Mouse (Mus musculus): ENCODE results near the gene Kcnc1. TPM values are rescaled to one million over a fixed set of nuclear protein-coding genes. Genes with fewer than 3 reads are reported as not detected.

The Kcnc1 gene
- polyA plus RNA-seq (2016; fragmentation: Nextera tagmentation; extraction: Ambion mirVana) = 7.3 and 9.7 TPM in 2 replicates

DNA sequence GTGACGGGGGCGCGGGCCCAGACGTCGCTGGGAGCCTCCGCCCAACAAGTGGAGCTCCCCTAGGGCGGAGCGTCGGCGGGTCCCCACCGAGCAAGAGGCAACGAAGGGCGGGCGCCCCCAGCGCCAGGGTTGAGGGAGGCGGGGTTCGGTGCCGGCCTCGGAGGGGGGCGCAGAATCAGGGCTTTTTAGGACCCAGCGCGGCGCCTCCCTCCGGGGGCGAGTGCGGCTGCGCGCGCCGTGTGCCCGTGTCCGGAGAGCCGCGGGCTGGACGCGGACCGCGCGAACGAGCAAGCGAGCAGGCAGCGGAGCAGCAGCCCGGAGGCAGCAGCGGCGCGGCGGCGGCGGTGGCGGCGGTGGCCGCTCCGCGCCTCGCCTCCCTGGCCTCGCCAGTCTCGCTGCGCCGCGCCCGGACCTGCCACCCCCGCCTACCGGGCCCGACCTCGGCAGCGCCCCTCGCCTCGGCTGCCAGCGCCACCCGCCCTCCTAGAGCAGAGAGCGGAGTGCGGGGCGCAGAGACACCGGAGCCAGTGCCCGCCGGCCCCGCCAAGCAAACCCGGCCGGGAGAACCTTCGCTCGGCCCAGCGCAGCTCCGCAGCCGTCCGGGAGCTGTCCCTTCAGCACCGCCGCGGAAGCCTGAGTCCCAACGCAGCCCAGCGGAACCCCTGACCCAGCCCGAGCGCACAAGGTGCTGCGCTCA is at the start of gene Kcnc1:
TSS of gene Kcnc1 (plus strand) at position 267 of the 697 bp plus-strand sequence.
- Histone ChIP-seq H3K27ac (peak within 1 kb of the TSS; percentile 42; the same call in 1 of the 2 replicates), H3K9ac (peak within 1 kb of the TSS; percentile 84), H3K4me1 (peaks cover 44% of the 10 kb centered on the region), H3K4me3 (peak within 1 kb of the TSS; percentile 68), H3K4me2 (replicated peaks) (peak within 1 kb of the TSS; percentile 77), H3K27me3 (replicated peaks) (peaks cover 67% of the 10 kb centered on the region), H3K9me3 (no peaks in the 10 kb centered on the region), H3K36me3 (no peaks in the 10 kb centered on the region)
- peak; percentile 57 for ATAC-seq (ENCODE audit: low FRiP score, low read depth)
- WGBS = 1% methylated on average over 72 of the region's 93 CpGs

GRCm38 (mm10) chr7:46347692-46348091 is 48.6 kb upstream of the Kcnc1 start:
- Histone ChIP-seq H3K4me3 (no peak overlapping the region), H3K4me2 (replicated peaks) (no peak overlapping the region), H3K27ac (no peak overlapping the region), H3K9me3 (no peaks in the 10 kb centered on the region), H3K9ac (no peak overlapping the region), H3K27me3 (replicated peaks) (peaks cover 37% of the 10 kb centered on the region), H3K4me1 (peaks cover 3% of the 10 kb centered on the region; the same call in 1 of the 2 replicates), H3K36me3 (no peaks in the 10 kb centered on the region)
- WGBS = 70% methylated on average over 4 of the region's 4 CpGs
- ATAC-seq (ENCODE audit: low FRiP score, low read depth) = no peak

DNA sequence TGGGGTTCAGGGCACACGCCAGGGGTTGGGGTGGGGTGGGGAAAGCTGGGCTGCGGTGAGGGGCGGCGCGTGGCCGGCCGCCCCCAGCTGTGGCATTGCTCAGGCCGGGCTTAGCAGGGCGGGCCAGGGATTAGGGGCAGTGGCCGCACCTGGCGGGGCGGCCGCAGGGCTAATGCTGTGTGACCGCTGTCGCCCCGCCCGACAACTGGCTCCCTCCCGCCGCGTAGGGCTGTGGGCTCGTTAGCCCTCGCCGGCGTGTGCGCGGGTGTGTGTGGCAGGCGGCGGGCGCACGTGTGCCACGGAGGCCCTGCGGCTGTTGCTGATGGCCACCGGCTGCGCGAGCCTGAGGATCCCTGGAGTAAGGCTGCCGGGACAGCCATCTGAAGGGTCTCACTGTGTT is 47.5 kb upstream of the Kcnc1 start:
- peak overlapping the region; percentile 9; the same call in 1 of the 2 replicates for H3K4me3 ChIP-seq
- no peak overlapping the region for H3K27ac ChIP-seq
- ATAC-seq (ENCODE audit: low FRiP score, low read depth) = no peak
- no peaks in the 10 kb centered on the region for H3K36me3 ChIP-seq
- peaks cover 3% of the 10 kb centered on the region; the same call in 1 of the 2 replicates for H3K4me1 ChIP-seq
- WGBS = under 1% methylated on average over 36 of the region's 36 CpGs
- H3K9me3 ChIP-seq = no peaks in the 10 kb centered on the region
- peaks cover 37% of the 10 kb centered on the region for H3K27me3 ChIP-seq (replicated peaks)
- no peak overlapping the region for H3K9ac ChIP-seq
- peak overlapping the region; percentile 49 for H3K4me2 ChIP-seq (replicated peaks)

DNA sequence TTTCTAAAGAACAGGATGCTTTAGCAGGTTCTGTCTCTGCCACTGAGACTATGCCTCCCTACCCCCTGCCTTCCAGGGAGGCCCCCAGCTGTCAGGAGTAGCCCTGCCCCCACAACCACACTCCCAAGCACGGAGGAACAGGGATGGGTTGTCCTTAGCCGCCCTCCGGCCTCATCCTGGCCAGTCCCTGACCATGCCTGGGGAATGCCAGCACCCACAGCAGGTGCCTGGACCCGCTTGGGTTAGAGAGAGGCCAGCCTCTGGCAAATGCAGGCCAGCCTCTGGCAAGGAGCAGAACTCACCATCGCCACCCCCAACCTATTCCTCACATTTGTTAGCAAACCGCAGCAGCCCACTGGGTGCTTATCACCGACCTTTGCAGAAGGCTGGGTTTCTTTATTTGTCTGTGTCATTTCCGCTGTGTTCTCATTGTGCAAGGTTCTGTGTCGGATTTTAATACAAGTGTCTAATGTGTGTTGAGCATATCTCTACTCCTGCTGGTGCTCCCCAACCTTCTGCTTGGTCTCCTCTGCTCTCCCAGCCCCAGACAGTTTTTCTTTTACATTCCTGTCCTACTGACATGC is 46.1 kb upstream of the Kcnc1 start:
- H3K4me3 ChIP-seq = no peak overlapping the region
- no peak for ATAC-seq (ENCODE audit: low FRiP score, low read depth)

GRCm38 (mm10) chr7:46352748-46353147 is 43.5 kb upstream of the Kcnc1 start:
- no peaks in the 10 kb centered on the region for H3K9me3 ChIP-seq
- H3K4me1 ChIP-seq = peaks cover 3% of the 10 kb centered on the region; the same call in 1 of the 2 replicates
- H3K9ac ChIP-seq = no peak overlapping the region
- no peak overlapping the region for H3K4me3 ChIP-seq
- peaks cover 27% of the 10 kb centered on the region for H3K27me3 ChIP-seq (replicated peaks)
- no peak overlapping the region for H3K27ac ChIP-seq
- no peak for ATAC-seq (ENCODE audit: low FRiP score, low read depth)
- no peaks in the 10 kb centered on the region for H3K36me3 ChIP-seq
- H3K4me2 ChIP-seq (replicated peaks) = no peak overlapping the region
- WGBS = 65% methylated on average over 2 of the region's 2 CpGs

More for the DNA sequence above, 46.1 kb upstream of the Kcnc1 start:
- Histone ChIP-seq H3K4me2 (replicated peaks) (no peak overlapping the region), H3K9ac (no peak overlapping the region), H3K27ac (no peak overlapping the region), H3K9me3 (no peaks in the 10 kb centered on the region), H3K4me1 (peaks cover 3% of the 10 kb centered on the region; the same call in 1 of the 2 replicates), H3K27me3 (replicated peaks) (peaks cover 37% of the 10 kb centered on the region), H3K36me3 (no peaks in the 10 kb centered on the region)
- WGBS = 64% methylated on average over 9 of the region's 9 CpGs

DNA sequence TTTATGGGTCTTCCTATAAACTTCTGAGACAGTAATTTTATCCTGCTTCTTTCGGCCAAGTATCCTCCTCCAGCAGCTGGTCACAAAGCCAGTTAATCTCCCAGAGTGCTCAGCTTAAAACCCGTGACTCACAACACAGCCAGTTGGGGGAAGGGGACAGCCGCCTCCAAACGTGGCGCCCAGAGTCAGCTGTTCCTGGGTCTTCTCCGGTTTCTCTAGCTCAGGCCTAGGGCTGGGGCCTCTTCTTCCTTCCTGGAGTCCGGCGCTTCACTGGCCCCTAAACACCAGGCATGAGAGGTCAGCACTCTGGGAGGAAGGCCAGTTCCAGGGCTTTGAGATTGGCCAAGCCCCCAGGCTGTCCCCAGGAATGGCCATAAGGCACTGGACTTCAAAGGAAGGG is 43.1 kb upstream of the Kcnc1 start:
- H3K4me2 ChIP-seq (replicated peaks) = no peak overlapping the region
- no peaks in the 10 kb centered on the region for H3K36me3 ChIP-seq
- H3K27ac ChIP-seq = no peak overlapping the region
- H3K27me3 ChIP-seq (replicated peaks) = peaks cover 23% of the 10 kb centered on the region
- H3K4me1 ChIP-seq = peaks cover 3% of the 10 kb centered on the region; the same call in 1 of the 2 replicates
- WGBS = 64% methylated on average over 8 of the region's 8 CpGs
- H3K9ac ChIP-seq = no peak overlapping the region
- no peaks in the 10 kb centered on the region for H3K9me3 ChIP-seq
- no peak for ATAC-seq (ENCODE audit: low FRiP score, low read depth)
- no peak overlapping the region for H3K4me3 ChIP-seq

DNA sequence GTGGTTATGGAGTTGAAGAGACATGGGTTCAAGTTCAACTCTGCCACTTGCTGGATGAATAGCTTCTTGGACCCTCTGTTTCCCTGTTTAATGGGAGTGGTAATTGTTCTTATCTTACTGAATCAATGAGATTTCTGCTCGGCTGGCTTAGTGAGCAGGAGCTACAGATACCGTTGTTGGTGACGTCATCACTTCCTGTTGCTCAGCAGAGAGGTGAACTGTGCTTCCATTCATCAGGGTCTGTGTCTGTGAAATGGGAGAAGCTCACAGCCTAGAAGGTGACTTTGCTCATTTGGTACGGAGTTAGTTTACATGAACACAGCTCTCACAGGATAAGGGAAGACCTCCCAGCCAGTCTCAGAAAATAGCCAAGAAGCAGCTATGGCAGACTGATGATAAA is 42.4 kb upstream of the Kcnc1 start:
- Histone ChIP-seq H3K36me3 (no peaks in the 10 kb centered on the region), H3K4me3 (no peak overlapping the region), H3K4me1 (peaks cover under 1% of the 10 kb centered on the region; the same call in 1 of the 2 replicates), H3K4me2 (replicated peaks) (no peak overlapping the region), H3K27ac (no peak overlapping the region), H3K27me3 (replicated peaks) (peaks cover 16% of the 10 kb centered on the region), H3K9ac (no peak overlapping the region), H3K9me3 (no peaks in the 10 kb centered on the region)
- 76% methylated on average over 4 of the region's 4 CpGs for WGBS
- no peak for ATAC-seq (ENCODE audit: low FRiP score, low read depth)

- Histone ChIP-seq H3K4me2 (replicated peaks) (no peak overlapping the region), H3K9ac (no peak overlapping the region), H3K4me3 (no peak overlapping the region), H3K4me1 (no peaks in the 10 kb centered on the region), H3K36me3 (no peaks in the 10 kb centered on the region), H3K27me3 (replicated peaks) (no peaks in the 10 kb centered on the region), H3K27ac (no peak overlapping the region), H3K9me3 (no peaks in the 10 kb centered on the region)
- ATAC-seq (ENCODE audit: low FRiP score, low read depth) = no peak
Measured at GRCm38 (mm10) chr7:46361776-46362175, 34.5 kb upstream of the Kcnc1 start.

DNA sequence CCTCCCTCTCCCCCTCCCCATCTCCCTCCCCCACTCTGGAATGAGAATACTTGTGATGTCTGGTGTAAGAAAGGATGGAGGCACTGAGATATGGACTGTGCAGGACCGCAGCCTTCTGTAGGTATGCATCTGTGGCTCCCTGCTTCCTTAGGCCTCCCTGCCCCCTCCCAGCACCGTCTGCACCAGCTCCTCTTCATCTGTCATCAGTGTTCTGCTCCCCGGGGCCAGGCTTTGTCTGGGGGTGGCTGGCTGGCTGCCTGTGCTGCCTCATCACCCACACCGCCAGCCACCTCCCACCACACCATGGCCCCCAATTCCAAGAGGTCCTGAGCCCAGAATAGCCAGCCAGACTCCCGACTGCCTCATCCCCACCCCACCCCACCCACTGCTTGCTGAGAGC is 32.1 kb upstream of the Kcnc1 start:
- no peak overlapping the region for H3K9ac ChIP-seq
- no peaks in the 10 kb centered on the region for H3K36me3 ChIP-seq
- no peaks in the 10 kb centered on the region for H3K4me1 ChIP-seq
- no peak overlapping the region for H3K4me3 ChIP-seq
- no peak overlapping the region for H3K27ac ChIP-seq
- no peaks in the 10 kb centered on the region for H3K27me3 ChIP-seq (replicated peaks)
- ATAC-seq (ENCODE audit: low FRiP score, low read depth) = no peak
- no peak overlapping the region for H3K4me2 ChIP-seq (replicated peaks)
- WGBS = 55% methylated on average over 5 of the region's 5 CpGs
- H3K9me3 ChIP-seq = no peaks in the 10 kb centered on the region

- Histone ChIP-seq H3K4me2 (replicated peaks) (no peak overlapping the region), H3K9ac (no peak overlapping the region), H3K36me3 (no peaks in the 10 kb centered on the region), H3K9me3 (no peaks in the 10 kb centered on the region), H3K27me3 (replicated peaks) (no peaks in the 10 kb centered on the region), H3K4me3 (no peak overlapping the region), H3K4me1 (no peaks in the 10 kb centered on the region), H3K27ac (no peak overlapping the region)
- no peak for ATAC-seq (ENCODE audit: low FRiP score, low read depth)
- WGBS = 92% methylated on average over 1 of the region's 1 CpGs
Measured at GRCm38 (mm10) chr7:46365810-46366209, 30.5 kb upstream of the Kcnc1 start.

DNA sequence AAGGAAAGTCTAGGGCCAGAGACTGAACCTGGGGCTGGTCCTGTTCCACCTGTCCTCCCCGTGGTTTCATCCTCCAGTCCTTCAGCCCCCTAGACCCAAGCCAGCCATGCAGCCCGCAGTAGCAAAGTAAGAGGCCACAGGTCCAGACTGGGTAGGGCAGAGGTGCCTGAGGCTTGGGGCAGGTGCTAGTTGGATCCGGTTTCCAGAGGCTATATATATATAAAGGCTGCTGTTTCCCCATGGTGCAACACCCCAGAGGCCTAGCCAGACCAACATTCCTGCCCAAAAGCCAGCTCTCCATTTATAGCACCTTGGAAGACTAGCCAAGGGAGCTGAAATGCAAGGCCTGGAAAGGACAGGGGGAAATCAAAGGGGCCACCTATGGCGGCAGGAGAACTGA is 25.2 kb upstream of the Kcnc1 start:
- Histone ChIP-seq H3K27me3 (replicated peaks) (peaks cover 26% of the 10 kb centered on the region), H3K4me2 (replicated peaks) (no peak overlapping the region), H3K9me3 (no peaks in the 10 kb centered on the region), H3K4me3 (no peak overlapping the region), H3K36me3 (no peaks in the 10 kb centered on the region), H3K4me1 (peaks cover 2% of the 10 kb centered on the region), H3K27ac (no peak overlapping the region), H3K9ac (no peak overlapping the region)
- no peak for ATAC-seq (ENCODE audit: low FRiP score, low read depth)
- WGBS = 63% methylated on average over 4 of the region's 4 CpGs

GRCm38 (mm10) chr7:46376172-46377007 is 19.9 kb upstream of the Kcnc1 start, which contains the start of gene Myod1:
Gene Myod1, plus strand, starts transcription at chr7:46376474.
- 5% methylated on average over 44 of the region's 44 CpGs for WGBS
- no peaks in the 10 kb centered on the region for H3K36me3 ChIP-seq
- ATAC-seq (ENCODE audit: low FRiP score, low read depth) = no peak
- no peak within 1 kb of the TSS for H3K27ac ChIP-seq
- H3K27me3 ChIP-seq (replicated peaks) = peaks cover 63% of the 10 kb centered on the region
- H3K4me3 ChIP-seq = peak within 1 kb of the TSS; percentile 20
- H3K4me2 ChIP-seq (replicated peaks) = peak within 1 kb of the TSS; percentile 52
- peak within 1 kb of the TSS; percentile 33; the same call in 1 of the 2 replicates for H3K9ac ChIP-seq
- H3K9me3 ChIP-seq = no peaks in the 10 kb centered on the region
- peaks cover 15% of the 10 kb centered on the region for H3K4me1 ChIP-seq
